Mouse (Mus musculus): ENCODE results near the gene Tox4. TPM values are rescaled to one million over a fixed set of nuclear protein-coding genes. Genes with fewer than 3 reads are reported as not detected.
A peak's percentile ranks its signal among the peaks of the same experiment; 100 is the strongest.

The Tox4 gene
- polyA plus RNA-seq, 1 experiment = 31.0 TPM

GRCm38 (mm10) chr14:52338751-52339511 lies 60.0 kb downstream of the Tox4 start:
- no peaks in the 10 kb centered on the region for H3K27me3 ChIP-seq (ENCODE audit: control insufficient read depth, insufficient read depth, low read length)
- no peak overlapping the region for H3K4me3 ChIP-seq (ENCODE audit: extremely low read depth, insufficient read depth, insufficient read length)
- H3K4me1 ChIP-seq (ENCODE audit: control insufficient read depth, insufficient read depth, insufficient read length) = no peaks in the 10 kb centered on the region
- 27% methylated on average over 21 of the region's 21 CpGs for WGBS
- DNase-seq (ENCODE audit: low read depth in 1 of 2, low spot score in 2 of 2) = peak; percentile 49 to 56
- no peak overlapping the region for H3K27ac ChIP-seq (ENCODE audit: insufficient read depth, low read length)
- TF ChIP-seq POLR2A (IDR thresholded peaks at IDR 0.05; ENCODE audit: low read depth, low read length) (no peak), CTCF (IDR thresholded peaks at IDR 0.05; ENCODE audit: extremely low read depth, insufficient read depth, insufficient read length, insufficient replicate concordance) (peak; percentile 65; the same call in 1 of the 2 replicates)
- no peaks in the 10 kb centered on the region for H3K36me3 ChIP-seq (ENCODE audit: control insufficient read depth, insufficient read depth, low read length)

- 81% methylated on average over 6 of the region's 6 CpGs for whole genome bisulfite sequencing
- no peak for TF ChIP-seq CTCF (IDR thresholded peaks at IDR 0.05; ENCODE audit: extremely low read depth, insufficient read depth, insufficient read length, insufficient replicate concordance)
- TF ChIP-seq POLR2A (IDR thresholded peaks at IDR 0.05; ENCODE audit: low read depth, low read length) = no peak
- no peaks in the 10 kb centered on the region for H3K27me3 ChIP-seq (ENCODE audit: control insufficient read depth, insufficient read depth, low read length)
Observed at GRCm38 (mm10) chr14:52339512-52339852, 60.5 kb downstream of the Tox4 start.

More at GRCm38 (mm10) chr14:52339512-52339852, 60.5 kb downstream of the Tox4 start:
- no peak overlapping the region for H3K4me3 ChIP-seq (ENCODE audit: extremely low read depth, insufficient read depth, insufficient read length)
- no peaks in the 10 kb centered on the region for H3K4me1 ChIP-seq (ENCODE audit: control insufficient read depth, insufficient read depth, insufficient read length)
- no peak overlapping the region for H3K27ac ChIP-seq (ENCODE audit: insufficient read depth, low read length)
- no peaks in the 10 kb centered on the region for H3K36me3 ChIP-seq (ENCODE audit: control insufficient read depth, insufficient read depth, low read length)
- no peak for DNase-seq (ENCODE audit: low read depth in 1 of 2, low spot score in 2 of 2)

Other genes with a start within 250 kb of the Tox4 start
- gene Olfr221, start 236.7 kb upstream of the Tox4 start, polyA plus RNA-seq (2012; rRNA removed) = not detected in 2 replicates
- gene Hnrnpc, start 175.1 kb upstream of the Tox4 start, polyA plus RNA-seq (2012; rRNA removed) = 47.8 and 57.3 TPM in 2 replicates
- gene Rpgrip1, start 168.4 kb upstream of the Tox4 start, polyA plus RNA-seq (2012; rRNA removed) = 12.8 and 14.7 TPM in 2 replicates
- gene Supt16, start 81.7 kb upstream of the Tox4 start, polyA plus RNA-seq (2012; rRNA removed) = 7.7 and 8.7 TPM in 2 replicates
- gene Chd8, start 21.4 kb upstream of the Tox4 start, polyA plus RNA-seq (2012; rRNA removed) = 33.2 and 34.2 TPM in 2 replicates
- 6.5 and 7.3 TPM in 2 replicates for gene Rab2b, start 399 bp downstream of the Tox4 start, polyA plus RNA-seq (2012; rRNA removed)
- gene Mettl3, start 26.0 kb downstream of the Tox4 start, polyA plus RNA-seq (2012; rRNA removed) = 24.1 and 26.2 TPM in 2 replicates
- 4.6 and 5.0 TPM in 2 replicates for gene Sall2, start 49.6 kb downstream of the Tox4 start, polyA plus RNA-seq (2012; rRNA removed)
- gene Olfr1513, start 77.3 kb downstream of the Tox4 start, polyA plus RNA-seq (2012; rRNA removed) = not detected in 2 replicates
- not detected in 2 replicates for gene Olfr1512, start 100.0 kb downstream of the Tox4 start, polyA plus RNA-seq (2012; rRNA removed)
- not detected in 2 replicates for gene Olfr1511, start 118.2 kb downstream of the Tox4 start, polyA plus RNA-seq (2012; rRNA removed)
- not detected in 2 replicates for gene Olfr1510, start 135.2 kb downstream of the Tox4 start, polyA plus RNA-seq (2012; rRNA removed)
- gene Olfr1509, start 163.8 kb downstream of the Tox4 start, polyA plus RNA-seq (2012; rRNA removed) = not detected in 2 replicates
- not detected in 2 replicates for gene Olfr1508, start 188.3 kb downstream of the Tox4 start, polyA plus RNA-seq (2012; rRNA removed)
- not detected in 2 replicates for gene Olfr1507, start 216.6 kb downstream of the Tox4 start, polyA plus RNA-seq (2012; rRNA removed)